Mouse (Mus musculus): Measurements from ENCODE around the gene Slc25a14.

Gene Slc25a14

DNA sequence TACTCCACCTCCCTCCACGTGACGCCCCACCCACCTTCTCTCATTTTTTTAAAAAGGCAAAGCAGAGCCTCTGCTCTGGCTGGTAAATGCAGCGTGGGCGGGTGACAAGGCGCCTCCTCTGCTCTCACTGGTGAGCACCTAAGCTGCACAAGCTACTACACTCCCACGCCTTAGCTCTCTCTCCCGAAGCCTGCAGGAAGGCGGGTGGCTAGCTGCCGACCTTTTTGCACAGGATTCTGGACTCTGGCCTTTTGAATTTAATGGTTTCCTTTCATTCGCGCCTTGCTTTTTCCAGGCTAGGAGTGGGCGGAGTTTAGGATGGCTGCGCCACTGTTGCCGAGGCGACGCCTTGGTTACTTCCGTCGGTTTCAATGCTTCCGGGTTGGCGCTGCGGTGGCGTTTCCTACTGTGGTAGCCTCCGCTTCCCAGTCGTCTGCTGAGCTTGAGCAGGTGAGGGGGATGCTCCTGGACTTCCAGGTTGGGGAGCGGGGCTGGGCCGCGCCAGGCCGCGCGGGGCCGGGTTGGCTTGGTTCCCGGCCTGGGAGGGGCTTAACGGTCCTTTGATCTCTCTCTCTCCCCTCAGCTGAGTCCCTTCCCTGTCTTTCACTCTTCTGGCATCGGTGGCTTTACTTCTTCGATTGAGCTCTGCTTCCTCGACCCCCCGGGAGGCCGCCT, at the start of gene Slc25a14:
Gene Slc25a14, plus strand, starts transcription at position 35 of the 675 bp plus-strand sequence.
- DNase-seq = peak; percentile 73 to 76

DNA sequence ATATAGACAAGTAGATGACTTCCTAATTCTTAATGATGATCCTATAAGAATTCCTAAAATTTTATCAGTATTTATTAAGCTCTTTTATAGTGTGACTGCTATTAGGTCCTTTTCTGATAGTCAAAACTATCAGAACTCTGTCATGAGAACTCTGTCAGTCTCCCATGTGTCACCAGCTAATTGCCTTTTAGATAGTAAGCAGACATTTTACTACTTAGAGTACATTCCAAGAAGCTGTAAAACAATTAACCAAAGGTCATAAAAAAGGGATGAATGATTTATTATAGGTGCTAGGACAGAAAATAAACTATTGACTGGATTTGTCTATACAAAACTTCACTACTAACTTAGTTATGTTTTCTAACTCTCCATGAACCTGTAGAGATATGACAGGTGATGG, 39.9 kb upstream of the Slc25a14 start:
- no peak for DNase-seq

DNA sequence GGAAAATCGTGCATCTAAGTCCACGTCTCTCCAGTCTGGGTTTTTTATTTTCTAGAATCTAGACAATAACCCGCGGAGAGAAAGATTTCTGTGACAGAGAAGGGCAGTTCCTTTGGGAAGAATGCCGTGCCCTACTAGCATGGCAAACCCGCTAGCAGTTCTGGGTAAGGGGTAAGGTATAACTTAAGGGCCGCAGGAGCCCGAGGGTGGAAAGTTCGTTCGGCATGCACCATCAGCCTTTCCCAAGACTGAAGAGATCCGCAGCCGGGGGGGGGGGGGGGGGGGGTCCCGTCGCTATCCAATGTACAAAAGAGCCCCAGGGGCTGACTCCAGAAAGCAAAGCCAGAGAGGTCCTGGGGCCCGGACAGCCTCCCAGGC, 29.5 kb upstream of the Slc25a14 start:
- peak in 1 of 2 experiments; percentile 11 for DNase-seq

DNA sequence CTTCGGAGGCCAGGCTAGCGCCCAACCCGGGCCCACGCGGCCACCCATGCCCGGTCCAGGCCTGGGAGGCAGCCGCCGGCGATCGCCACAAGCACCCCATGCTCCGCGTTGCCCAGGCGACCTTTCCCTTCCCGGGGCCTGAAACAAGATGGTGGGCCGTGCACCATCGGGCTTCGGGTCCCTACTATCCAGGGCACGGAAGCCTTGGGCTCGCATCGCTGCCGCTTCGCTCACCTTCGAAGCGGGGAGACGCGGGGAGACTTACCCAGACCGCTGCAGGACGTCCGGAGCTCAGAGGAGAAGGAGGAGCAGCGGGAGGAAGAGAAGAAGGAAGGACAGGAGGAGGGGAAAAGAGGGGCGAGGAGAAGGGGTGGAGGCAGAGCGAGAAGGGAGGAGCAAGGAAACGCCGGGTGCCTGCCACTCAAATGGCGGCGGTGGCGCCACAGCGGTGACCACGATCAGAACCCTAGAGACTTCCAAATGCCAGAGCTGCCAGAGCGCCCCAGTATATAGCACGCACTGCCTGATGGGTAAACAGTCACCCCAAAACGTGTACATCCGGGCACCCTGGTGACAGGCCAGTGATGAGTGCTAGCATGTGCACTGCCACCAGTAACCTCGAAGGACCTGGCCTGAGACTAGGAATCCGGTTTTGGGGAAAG, 29.0 kb upstream of the Slc25a14 start, which contains the start of gene Zfp280c:
Gene Zfp280c, minus strand, starts transcription at position 406 of the 662 bp plus-strand sequence.
- peak; percentile 72 for DNase-seq

DNA sequence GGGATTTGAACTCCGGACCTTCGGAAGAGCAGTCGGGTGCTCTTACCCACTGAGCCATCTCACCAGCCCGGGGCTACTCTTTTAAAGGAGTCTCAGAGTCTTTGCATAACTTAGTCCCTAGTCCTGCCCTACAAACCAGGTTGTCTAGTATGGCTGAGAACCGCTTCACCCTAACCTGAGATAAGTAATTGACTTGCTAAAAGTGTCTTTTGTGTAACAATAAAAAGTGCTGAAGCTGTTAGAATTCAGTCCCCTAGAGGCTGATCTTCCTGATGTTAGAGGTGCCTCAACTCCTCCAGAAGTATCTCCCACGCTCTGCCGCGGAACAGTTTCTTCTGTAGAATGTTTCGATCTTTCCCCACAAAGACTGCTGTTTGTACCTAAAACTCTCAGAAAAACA, 27.2 kb upstream of the Slc25a14 start:
- DNase-seq = no peak

DNA sequence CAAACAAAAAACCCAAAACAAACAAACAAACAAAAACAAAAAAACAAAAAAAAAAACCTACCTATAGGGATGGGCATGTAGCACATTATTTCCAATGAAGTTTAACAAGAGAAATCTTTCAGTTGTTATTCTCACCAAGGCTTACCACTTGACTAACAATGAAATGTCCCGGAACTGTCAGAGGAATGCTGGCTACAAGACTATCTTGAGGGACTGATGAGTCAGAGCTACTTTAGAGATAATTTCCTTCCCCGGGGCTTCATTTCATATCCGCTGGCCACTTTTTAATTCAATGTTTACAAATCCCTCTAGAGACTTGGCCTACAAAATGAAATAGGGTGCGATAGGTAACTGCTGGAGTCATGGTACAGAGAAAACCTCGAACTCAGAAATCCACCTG, 26.3 kb upstream of the Slc25a14 start:
- DNase-seq = no peak

DNA sequence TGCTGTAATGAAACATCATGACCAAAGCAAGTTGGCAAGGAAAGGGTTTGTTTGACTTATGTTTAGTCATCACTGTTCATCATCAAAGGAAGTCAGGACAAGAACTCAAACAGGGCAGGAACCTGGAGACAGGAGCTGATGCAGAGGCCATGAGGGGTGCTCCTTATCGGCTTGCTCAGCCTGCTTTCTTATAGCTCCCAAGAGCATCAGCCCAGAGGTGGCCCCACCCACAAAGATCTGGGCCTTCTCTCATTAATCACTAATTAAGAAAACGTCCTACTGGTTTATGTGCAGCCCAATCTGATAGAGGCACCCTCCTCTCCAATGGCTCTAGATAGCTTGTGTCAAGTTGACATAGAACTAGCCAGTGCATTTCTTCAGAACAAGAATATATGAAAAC, 18.3 kb upstream of the Slc25a14 start:
- DNase-seq = no peak

DNA sequence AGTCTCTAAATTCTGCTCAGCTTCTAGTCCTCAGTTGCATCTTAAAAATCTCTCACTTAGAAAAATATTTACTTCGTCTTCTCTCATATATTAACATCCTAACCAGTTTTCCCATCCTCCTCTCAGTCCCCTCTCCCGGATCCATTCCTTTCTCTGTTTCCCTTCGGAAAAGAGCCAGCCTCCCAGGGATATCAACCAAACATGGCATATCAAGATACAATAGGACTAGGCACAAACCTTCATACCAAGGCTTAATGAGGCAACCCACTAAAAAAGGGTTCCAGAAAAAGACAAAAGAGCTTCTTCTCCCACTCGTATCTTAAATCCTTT, 199 bp upstream of the Slc25a14 start:
- no peak for DNase-seq

DNA sequence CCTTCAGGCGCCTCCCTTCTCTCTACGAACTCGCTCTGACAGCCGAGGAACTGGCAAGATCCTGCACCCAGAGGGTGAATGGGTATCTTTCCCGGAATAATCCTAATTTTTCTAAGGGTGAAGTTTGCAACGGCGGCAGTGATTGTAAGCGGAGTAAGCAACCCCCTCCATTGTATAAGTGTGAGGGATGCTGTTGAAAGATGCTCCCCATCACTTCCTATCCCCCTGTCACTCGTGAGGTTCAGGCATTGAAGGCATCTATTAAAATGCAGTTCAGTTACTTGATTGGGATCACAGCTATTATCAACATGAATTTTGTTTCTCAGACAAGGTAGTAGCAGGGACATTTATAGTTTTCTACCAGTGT, 824 bp downstream of the Slc25a14 start:
- DNase-seq = no peak

DNA sequence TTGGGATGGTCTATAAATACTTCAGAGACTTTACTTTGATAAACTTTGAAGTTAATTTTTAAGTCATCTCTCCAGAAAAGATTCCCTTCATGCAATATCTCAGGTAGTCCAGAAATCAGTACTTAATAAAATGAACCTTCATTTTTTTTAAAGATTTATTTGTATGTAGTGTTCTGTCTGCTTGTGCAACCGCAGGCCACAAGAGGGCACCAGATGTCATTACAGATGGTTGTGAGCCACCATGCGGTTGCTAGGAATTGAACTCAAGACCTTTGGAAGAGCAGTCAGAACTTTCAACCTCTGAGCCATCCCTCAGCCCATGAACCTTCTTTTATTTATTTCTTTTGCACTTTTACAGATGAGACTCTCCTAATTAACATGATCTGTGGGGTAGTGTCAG, 13.8 kb downstream of the Slc25a14 start:
- no peak for DNase-seq

DNA sequence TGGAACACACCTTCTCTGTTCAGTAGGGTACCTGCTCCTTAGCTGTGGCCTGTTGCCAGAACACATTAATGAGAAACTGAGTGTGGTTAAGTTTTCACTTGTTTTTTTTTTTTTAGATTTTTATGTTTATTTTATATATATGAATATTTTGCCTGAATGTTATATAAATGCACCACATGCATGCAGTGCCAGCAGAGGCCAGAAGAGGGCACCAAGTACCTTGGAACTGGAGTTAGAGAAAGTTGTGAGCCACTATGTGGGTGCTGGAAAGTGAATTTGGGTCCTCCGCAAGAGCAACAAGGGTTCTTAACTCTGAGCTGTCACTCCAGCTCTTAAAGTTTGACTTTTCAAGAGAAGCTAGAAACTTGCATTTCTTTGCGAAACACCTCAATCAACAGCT, 20.9 kb downstream of the Slc25a14 start:
- peak; percentile 29 to 45 for DNase-seq

DNA sequence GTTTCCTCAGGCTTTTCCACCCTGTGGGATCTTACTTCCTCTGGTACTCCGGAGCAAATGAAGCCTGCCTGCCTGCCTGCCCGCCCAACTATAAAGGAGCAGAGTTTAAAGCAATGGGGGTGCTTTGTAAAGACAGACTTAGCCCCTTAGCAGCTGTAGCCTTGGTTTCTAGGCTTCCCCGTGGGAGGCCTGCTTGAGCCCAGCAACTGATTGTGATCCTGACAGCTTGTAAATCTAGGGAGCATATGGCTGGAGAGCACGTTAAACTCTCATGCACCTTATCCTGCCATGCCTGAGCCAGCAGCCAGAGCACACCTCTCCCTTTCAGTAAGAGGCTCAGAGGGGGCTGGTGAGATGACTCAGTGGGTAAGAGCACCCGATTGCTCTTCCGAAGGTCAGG, 43.6 kb downstream of the Slc25a14 start:
- peak in 1 of 2 experiments; percentile 1 for DNase-seq

DNA sequence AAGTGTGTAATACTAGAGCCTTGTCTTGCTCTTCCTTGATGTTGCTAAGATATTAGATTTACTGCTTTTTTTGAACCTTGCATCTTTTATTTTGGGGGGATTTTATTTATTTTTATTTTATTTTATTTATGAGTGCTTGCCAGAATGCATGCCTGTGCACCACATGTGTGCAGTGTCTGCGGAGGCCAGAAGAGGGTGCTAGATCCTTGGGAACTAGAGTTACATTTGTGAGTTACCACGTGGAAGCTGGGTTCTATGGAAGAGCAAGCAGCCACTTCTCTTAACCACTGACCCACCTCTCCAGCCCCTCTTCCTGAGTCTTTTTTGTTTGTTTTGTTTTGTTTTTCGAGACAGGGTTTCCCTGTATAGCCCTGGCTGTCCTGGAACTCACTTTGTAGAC, 46.4 kb downstream of the Slc25a14 start:
- no peak for DNase-seq

DNA sequence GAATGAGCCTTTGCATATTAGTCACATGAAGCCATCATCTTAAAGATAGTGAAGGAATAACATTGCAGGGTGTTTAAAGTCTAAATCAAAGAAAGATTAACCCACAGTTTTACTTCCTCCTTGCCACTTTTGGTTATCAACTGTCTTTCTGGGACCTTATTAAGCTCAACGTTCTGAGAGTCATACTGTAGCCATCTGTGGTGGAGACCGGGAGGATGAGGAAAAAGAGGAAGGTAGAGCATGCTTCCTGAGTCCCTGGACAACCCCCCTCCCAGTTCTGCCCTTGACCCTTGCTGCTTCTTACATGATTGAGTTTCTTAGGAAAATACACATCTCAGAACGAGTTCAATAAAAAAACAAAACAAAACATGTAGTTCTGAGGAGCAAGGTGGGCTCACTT, 48.5 kb downstream of the Slc25a14 start:
- no peak for DNase-seq

DNA sequence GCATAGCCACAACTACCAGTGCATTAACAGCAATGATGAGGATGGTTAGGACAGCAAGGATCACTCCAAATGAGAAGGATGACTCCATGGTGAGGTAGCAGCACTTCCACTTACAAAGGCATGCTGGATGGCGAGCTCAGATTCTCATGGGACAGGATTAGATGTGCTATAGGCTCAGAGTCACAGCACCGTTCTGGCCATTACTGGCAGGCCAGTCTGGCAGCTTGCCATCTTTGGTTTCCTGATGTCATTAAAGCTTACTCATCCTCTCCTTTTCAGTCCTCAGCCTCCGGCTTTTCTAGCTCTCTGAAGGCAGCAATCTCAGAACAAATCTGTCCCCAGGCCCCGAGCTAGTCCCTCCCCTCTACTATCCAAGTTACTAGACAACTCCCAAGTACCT, 51.0 kb downstream of the Slc25a14 start, which contains the start of gene Gpr119:
Gene Gpr119, minus strand, starts transcription at position 308 of the 400 bp plus-strand sequence.
- peak in 1 of 2 experiments; percentile 2 for DNase-seq

DNA sequence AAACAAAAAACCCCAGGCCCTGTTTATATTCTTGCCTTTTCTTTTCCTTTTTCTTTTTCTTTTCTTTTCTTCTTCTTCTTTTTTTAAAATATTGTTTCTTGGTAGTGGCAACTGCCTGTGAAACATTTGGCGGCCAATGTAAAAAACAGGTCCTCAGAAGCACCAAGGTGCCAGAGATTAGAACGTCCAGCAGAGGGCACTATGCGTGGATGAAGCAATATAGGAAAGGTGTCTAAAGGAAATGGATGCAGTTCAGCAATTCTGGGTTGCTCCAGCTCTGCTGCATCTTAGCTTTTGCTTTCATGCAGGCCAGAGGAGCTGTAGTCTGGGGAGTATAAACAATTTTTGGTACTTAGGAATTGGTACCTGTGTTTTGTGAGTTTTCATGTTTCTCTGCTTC, 60.2 kb downstream of the Slc25a14 start:
- peak; percentile 28 to 53 for DNase-seq

DNA sequence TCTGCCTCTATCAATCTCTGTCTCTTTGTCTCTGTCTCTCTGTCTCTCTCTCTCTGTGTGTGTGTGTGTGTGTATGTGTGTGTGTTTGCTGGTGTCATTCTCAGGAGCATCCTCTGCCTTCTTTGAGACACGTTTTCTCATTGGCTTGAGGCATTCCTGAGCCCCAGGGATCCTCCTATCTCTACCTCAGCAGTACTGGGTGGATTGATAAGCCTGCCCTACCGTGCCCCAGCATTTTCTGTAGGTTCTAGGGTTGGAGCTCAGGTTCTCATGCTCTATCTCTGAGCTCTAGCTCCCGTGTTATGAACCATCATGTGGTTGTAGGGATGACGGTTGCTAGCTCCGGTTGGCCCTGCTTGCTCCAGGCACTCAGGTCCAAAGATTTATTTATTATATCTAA, 60.6 kb downstream of the Slc25a14 start:
- DNase-seq = no peak

DNA sequence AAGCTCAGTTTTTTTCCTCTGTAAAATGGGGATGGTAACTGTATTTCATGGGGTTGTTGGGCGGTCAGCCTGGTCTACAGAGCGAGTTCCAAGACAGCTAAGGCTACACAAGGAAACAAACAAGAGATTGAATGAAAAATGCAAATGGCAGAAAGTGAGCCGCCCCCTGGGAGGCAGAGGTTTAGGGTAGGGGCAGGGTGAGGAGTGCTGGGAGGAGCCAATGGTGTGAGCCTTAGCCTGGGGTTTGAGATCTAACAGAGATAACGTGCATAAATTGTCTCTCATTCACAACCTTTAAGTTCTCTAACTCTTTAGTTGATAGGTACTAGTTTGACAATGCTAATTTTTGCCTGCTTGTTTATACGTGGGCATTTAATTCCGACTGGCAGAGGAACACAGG, 71.2 kb downstream of the Slc25a14 start:
- no peak for DNase-seq

DNA sequence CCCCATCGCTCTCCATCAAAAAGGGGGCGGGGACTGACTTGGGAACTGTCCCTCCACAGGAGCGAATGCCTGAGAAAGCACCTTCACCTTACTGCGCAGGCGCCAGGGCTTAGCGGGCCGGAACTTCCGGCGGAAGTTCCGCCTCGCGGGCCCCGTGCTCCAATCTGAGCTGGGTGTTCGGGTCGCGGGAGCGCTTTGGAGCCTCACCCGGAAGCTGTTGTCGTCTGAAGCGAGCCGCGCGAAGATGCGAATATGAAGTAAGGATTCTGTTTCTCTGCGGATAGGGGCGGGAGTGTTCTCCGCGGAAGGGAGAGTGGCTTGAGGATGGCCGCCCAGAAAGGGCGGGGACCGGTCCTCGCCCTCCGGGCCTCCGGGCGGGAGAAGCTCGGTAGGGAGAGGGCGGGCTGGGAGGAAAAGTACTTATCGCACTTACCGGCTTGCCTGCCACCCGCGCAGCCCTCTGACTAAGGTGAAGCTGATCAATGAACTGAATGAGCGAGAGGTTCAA, 71.7 kb downstream of the Slc25a14 start, which contains the start of gene Rbmx2:
Gene Rbmx2, plus strand, starts transcription at position 141 of the 508 bp plus-strand sequence.
- peak; percentile 86 to 90 for DNase-seq

DNA sequence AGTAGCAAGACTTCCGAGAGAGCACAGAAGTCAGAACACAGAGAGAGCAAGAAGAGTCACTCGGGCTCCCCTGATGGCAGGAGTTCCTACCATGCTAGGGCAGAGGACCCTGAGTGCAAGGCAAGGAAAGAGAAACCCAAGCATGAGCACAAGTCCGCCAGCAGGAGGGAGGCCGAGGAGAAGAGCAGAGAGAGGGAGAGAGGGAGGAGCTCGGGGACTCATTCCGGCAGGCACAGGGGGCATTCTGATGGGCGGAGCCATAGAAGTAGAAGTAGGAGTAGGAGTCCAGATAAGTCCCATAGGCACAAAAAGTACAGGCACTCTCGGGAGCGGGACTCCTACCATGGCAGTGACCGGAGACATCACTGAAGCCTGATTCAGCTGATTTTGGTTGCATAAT, 86.5 kb downstream of the Slc25a14 start:
- DNase-seq = no peak
